Mouse (Mus musculus) olfactory bulb, adult 2 months (tissue): Measurements from ENCODE around the gene Dus3l.

Experiments used
- CTCF ChIP-seq: fragments of 200-500 bp; IDR thresholded peaks from 2 replicates; pipeline ENCODE4 v1.5.1; 2012; ENCODE audit warnings: low read depth, mild to moderate bottlenecking, low read length, moderate library complexity; ENCODE audit not compliant: insufficient read depth
- POLR2A ChIP-seq: fragments of 200-500 bp; IDR thresholded peaks from 2 replicates; pipeline ENCODE4 v1.6.1; 2012; ENCODE audit warnings: mild to moderate bottlenecking, low read depth, low read length, moderate library complexity; ENCODE audit not compliant: insufficient read depth

DNA sequence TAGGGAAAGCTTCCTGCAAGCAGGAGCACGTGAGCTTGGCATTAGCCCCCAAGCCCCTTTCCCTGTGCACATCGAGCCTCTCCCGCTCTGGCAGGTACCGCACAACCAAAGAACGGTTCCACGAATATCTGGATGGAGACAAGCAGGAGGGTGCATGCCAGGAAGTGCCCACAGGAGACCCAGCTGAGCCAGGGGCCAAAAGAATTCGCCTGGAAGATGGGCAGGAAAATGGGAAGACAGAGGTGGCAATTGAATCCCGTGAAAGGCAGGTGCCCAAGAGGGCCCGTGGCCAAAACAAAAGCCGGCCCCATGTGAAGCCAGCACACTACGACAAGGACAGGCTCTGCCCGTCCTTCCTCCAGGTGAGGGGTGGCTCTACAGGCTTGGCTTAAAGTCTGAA, 874 bp downstream of the Dus3l start:
- TF ChIP-seq CTCF: no peak
- TF ChIP-seq POLR2A: no peak
